Mouse (Mus musculus) brown adipose tissue, adult 24 weeks (tissue): ENCODE data around the gene Tmx1. TPM values are rescaled to one million over a fixed set of nuclear protein-coding genes. Genes with fewer than 3 reads are reported as not detected.
A peak's percentile ranks its signal among the peaks of the same experiment; 100 is the strongest.

Experiments used
- H3K27ac ChIP-seq: fragments of 200-500 bp; replicated peaks from 2 replicates; pipeline ENCODE4 v1.5.1; 2012; ENCODE audit warnings: low read depth, mild to moderate bottlenecking, low read length
- H3K4me1 ChIP-seq: fragments of 200-500 bp; 2 replicates; pipeline ENCODE4 v1.6.1; 2012; ENCODE audit warnings: low read length, mixed read lengths; ENCODE audit not compliant: control insufficient read depth, insufficient read depth, insufficient read length
- H3K4me3 ChIP-seq: fragments of 200-500 bp; 2 replicates; pipeline ENCODE4 v1.5.1; 2012; ENCODE audit warnings: low read depth, mild to moderate bottlenecking, low read length, moderate library complexity; ENCODE audit not compliant: insufficient read depth
- polyA plus RNA-seq: library from polyadenylated mRNA; stranded (reverse); fragments of >200 nt; gene quantifications from 2 replicates; pipeline ENCODE4 v1.2.4, GENCODE M21; 2012; ENCODE audit not compliant: missing spikeins, insufficient read depth, insufficient read length

The Tmx1 gene
- 24.3 and 35.5 TPM in 2 replicates for polyA plus RNA-seq

DNA sequence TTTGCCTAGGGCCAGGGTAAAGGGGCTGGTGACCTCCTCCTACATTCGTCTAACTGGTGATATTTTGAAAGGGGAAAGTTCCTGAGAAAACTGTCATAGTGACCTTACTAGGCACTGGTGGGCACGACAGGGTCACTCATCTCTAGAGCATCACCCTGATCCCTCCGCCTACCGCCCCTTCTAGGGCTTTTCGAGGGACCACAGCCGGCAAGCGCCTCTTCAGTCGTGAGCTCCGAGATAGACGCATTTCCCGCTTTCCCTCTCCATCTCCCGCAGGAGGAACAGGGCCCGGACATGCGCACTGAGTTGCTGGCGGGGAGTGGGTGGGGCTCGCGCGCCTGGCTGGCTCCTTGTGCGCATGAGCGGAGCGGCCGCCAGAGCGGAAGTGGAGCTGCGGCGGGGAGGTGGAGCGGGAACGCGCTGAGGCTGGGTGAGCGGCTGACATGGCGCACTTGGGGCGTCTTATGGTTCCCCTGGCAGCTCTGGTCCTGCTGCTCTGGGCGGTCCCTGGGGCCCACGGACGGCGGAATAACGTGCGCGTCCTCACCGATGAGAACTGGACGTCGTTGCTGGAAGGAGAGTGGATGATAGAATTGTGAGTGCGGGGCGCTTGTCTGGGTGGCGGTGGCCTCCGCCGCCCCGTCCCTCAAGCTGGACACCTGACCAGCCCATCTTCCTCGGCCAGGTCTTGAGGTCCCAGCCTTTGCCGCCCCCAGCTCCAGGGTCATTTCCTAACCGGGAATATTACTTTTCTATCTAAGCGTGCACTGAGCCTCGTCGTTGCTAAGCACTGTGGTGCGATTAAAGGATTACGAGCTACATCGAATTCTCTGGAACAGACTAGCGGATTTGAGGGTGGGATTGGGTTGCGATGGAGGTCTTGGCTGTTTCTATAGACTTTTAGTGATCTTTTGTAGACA, at the start of gene Tmx1:
Gene Tmx1 (plus strand): TSS at position 370 of the 920 bp plus-strand sequence.
- peak within 1 kb of the TSS; percentile 80 for H3K27ac ChIP-seq
- H3K4me1 ChIP-seq: peaks cover 3% of the 10 kb centered on the region; the same call in 1 of the 2 replicates
- peak within 1 kb of the TSS; percentile 88 for H3K4me3 ChIP-seq

- no peaks in the 10 kb centered on the region for H3K4me1 ChIP-seq
- no peak overlapping the region for H3K27ac ChIP-seq
- H3K4me3 ChIP-seq: no peak overlapping the region
These were observed 48.6 kb upstream of the Tmx1 start for GRCm38 (mm10) chr12:70404327-70404726.

DNA sequence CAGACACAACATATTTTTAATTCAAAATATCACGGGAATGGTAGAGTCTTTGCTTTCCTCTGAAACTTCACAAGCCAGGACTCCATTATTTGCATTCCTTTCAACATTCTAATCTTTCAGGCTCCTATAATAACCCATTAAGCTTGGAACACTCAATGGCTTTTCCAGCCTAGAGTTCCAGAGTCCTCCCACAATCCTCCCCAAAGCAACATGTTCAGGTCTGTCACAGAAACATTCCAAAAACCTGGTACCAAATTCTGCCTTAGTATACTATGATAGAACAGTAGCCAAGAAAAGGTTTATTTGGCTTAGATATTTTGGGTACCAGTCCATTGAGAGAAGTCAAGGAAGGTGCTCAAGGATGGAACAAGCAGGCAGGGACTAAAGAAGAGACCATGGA, 44.5 kb upstream of the Tmx1 start:
- Histone ChIP-seq H3K4me3 (no peak overlapping the region), H3K27ac (no peak overlapping the region), H3K4me1 (no peaks in the 10 kb centered on the region)

DNA sequence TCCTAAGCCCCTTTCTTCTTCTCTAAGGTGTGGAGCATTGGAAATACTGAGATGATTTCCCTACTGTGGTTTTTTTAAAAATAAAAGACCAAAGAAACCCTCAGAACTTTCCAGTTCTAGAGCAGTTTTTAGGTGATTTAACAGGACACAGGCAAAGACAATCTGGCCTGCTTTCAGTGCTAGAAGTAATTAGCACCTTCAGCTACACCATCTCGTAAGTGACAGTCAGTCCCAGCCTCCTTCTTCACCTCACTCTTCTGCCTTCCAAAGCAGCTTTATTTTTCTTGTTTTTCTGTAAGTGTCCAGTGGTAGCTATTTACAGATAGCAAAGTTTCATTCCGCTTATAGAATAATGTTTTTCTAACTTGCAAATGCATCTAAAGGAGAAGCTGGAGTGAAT, 43.3 kb upstream of the Tmx1 start:
- Histone ChIP-seq H3K4me3 (no peak overlapping the region), H3K27ac (no peak overlapping the region), H3K4me1 (no peaks in the 10 kb centered on the region)

DNA sequence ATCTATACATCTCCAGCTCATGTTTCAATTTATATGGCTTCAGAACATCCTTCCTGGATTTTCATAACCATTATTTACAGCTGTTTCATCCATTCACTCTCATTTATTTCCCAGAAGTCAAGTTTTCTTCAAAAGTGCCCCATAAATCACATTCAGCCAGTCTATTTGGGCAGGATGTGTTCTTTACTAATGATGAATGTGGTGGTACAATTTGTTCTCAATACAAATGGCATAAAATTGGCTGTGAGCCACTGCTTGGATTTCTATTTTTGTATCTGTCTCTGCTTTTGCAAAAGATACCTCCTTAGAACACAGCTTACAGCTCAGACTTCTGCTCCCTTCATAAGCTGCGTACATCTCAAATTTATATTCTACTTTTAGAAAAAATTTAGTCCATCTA, 32.7 kb upstream of the Tmx1 start:
- Histone ChIP-seq H3K4me3 (no peak overlapping the region), H3K4me1 (no peaks in the 10 kb centered on the region), H3K27ac (no peak overlapping the region)

DNA sequence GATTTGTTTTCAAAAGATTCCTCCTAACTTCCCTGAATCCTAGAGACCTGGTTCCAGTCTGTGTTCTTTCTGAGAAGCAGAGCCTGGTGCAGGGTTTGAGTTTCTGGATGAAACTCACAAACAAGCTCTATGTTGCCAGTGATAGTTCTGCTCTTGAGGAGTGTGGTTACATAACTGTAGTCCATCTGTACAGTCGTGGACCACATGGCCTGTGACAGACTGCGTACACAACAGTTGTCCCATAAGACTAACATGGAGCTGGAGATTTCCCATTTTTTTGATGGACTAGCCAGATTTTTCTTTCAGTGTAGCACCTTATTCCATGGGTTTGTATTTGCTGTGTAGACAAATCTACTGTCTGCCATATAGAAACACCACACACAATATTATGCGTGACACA, 31.9 kb upstream of the Tmx1 start:
- H3K4me1 ChIP-seq: no peaks in the 10 kb centered on the region
- no peak overlapping the region for H3K4me3 ChIP-seq
- no peak overlapping the region for H3K27ac ChIP-seq

DNA sequence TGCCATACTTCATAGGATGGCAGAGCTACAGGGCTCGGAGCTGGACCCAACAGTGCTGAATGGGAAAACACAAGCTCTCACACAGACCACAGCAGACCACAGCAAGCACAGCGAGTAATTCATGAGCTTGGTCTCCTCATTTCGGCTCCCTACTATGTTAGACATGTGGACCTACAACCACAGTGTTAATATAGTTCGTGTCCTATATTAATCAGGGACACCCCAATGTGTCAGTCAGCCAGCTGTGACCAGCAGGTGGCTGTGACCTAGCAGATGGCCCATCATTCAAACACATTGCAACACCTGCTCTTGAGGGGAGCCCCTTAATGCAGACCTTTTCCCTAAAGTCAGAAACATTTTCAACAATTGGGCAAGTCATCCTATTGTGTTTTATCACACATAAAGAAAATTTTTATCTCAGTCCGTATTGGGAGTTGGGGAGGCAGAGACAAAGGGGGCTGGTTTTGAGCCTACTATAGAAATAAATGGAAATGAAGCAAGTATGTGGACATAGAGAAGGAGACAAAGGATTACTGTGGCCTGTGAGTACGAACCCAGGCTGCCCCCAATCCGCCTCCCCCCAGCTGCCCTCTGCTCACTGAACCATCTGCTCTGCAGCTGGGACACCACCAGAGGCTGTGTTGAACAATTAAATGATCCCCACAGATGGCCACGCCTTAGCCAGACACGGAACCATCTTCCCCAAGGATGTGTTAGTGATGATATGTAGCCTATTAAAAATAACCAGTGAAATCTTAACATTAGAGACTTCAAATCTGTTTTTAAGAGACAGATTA, 30.4 kb upstream of the Tmx1 start:
- Histone ChIP-seq H3K4me3 (no peak overlapping the region), H3K27ac (no peak overlapping the region), H3K4me1 (no peaks in the 10 kb centered on the region)

DNA sequence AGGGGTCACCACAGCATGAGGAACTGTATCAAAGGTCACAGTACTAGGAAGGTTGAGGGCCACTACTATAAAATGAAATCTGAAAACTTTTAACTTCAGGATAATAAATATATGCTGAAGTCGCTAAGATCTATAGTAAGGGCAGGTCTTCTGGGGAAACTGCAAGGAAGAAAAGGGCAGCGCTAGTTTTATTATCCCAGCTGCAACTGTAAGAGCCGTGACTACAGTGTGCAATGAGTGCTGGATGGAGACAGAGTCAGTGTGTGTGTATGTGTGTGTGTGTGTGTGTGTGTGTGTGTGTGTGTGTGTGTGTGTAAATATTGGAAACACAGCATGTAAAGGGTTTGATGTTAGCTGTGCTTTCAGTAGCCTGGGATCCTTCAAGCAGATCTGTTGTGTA, 25.0 kb upstream of the Tmx1 start:
- no peak overlapping the region for H3K4me3 ChIP-seq
- no peaks in the 10 kb centered on the region for H3K4me1 ChIP-seq
- H3K27ac ChIP-seq: no peak overlapping the region

DNA sequence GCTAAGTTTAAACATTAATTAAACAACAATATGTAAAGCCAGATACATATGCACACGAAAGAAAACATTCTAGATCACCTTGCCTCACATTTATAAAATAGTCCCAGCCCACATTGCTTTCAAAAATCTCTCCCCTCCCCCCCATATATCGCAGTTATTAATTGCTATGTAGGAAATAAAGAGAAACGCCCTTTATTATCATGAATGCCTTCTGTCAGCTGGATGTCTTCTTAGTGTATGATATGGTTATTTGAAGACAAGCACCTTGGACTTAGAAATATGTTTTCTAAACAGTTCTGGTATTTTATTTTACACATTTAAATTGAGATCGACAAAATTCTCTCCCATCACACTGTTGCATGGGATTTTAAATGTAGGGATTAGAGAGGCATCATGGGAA, 23.3 kb upstream of the Tmx1 start:
- Histone ChIP-seq H3K4me1 (no peaks in the 10 kb centered on the region), H3K27ac (no peak overlapping the region)

GRCm38 (mm10) chr12:70430307-70430950, 22.5 kb upstream of the Tmx1 start:
- Histone ChIP-seq H3K4me3 (no peak overlapping the region), H3K27ac (no peak overlapping the region), H3K4me1 (no peaks in the 10 kb centered on the region)

More for the DNA sequence above, 23.3 kb upstream of the Tmx1 start:
- H3K4me3 ChIP-seq: no peak overlapping the region

DNA sequence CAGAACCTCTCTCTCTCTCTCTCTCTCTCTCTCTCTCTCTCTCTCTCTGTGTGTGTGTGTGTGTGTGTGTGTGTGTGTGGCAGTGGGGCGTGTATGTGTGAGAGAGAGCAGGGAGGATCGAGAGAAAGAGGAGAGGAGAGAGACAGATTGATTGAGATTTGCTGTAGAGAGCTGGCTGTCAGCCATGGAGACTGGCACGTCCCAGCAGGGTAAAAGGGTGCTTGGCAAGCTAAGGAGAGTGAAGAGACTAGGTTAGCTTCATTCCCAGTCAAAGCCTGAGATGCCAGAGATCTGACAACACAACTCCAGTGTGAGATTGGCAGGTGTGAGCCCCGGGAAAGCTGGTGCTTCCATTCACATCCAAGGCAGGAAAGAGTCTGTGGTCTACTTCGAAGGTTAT, 21.5 kb upstream of the Tmx1 start:
- H3K27ac ChIP-seq: no peak overlapping the region
- H3K4me3 ChIP-seq: no peak overlapping the region
- no peaks in the 10 kb centered on the region for H3K4me1 ChIP-seq

DNA sequence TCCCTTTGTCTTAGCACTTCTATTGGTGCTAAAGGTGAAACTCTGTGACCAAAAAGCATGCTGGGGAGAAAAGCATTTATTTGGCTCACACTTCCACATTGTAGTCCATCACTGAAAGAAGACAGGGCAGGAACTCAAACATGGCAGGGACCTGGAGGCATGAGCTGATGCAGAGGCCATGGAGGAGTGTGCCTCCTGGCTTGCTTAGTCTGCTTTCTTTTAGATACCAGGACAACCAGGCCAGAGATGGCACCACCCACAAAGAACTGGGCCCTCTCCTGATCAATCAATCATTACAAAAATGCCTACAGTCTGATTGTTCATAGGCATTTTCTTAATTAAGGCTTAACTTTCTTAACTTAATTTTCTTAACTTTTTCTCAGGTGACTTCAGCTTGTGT, 2.9 kb upstream of the Tmx1 start:
- Histone ChIP-seq H3K4me3 (no peak overlapping the region), H3K4me1 (peaks cover 3% of the 10 kb centered on the region; the same call in 1 of the 2 replicates), H3K27ac (no peak overlapping the region)

DNA sequence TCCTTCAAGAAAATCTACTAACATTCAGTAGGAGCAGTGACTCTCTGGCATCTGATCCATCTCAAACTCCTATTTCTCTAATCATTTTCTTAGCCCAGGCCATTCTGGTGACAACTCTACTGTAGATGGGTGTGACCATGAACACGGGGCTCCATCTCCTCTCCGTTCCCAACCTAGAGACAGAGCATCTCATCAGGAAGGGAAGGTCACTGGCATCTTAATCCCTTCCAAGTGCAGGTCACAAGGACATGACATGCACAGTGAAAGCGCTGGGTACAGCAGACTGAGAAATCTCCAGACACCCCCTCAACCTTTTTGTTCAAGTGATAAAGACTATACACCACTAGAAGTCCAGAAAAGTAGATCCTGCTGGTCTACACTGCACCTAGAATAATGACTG, 1.4 kb upstream of the Tmx1 start:
- Histone ChIP-seq H3K4me1 (peaks cover 3% of the 10 kb centered on the region; the same call in 1 of the 2 replicates), H3K4me3 (no peak overlapping the region), H3K27ac (no peak overlapping the region)

DNA sequence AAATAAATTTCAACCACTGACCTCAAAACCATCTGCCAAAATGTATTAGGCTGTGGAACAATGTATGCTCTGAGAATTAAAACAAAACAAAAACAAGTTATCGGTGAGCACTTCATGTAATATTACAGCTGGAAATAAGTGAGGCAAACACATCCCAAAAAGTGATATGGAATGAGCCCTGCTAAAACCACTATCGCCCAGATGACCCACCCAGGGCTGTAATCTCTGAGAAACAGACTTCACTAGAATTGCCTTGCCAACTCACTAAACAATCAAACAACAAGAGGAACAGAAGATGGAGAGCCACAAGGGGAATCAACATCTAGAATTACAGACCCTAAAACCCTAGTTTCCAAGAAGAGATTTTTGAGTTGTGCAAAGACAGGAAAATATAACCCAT, 752 bp upstream of the Tmx1 start:
- Histone ChIP-seq H3K4me3 (0 out of 2 replicates have a peak overlapping the region, but pooled peaks have one; percentile 65), H3K4me1 (peaks cover 3% of the 10 kb centered on the region; the same call in 1 of the 2 replicates), H3K27ac (no peak overlapping the region)

- H3K4me1 ChIP-seq: peaks cover 3% of the 10 kb centered on the region; the same call in 1 of the 2 replicates
- no peak overlapping the region for H3K4me3 ChIP-seq
- H3K27ac ChIP-seq: no peak overlapping the region
These were observed 2.3 kb downstream of the Tmx1 start for GRCm38 (mm10) chr12:70455226-70455625.
